Mouse (Mus musculus) kidney, embryonic 15.5 days (tissue): Measurements from ENCODE around the gene Cerkl. TPM values are rescaled to one million over a fixed set of nuclear protein-coding genes. Genes with fewer than 3 reads are reported as not detected.

ENCODE experiments used
- ATAC-seq: fragments of 200-750 bp; cut with Nextera tagmentation; replicated peaks from 2 replicates; pipeline ENCODE4 v1.8.0; 2017; ENCODE audit warnings: moderate TSS enrichment; ENCODE audit not compliant: low FRiP score
- H3K27ac ChIP-seq: fragments of 300-500 bp; sonication (generic); 2 replicates; pipeline ENCODE4 v1.5.1; 2015; ENCODE audit warnings: mild to moderate bottlenecking, inconsistent platforms
- H3K27me3 ChIP-seq: fragments of 300-500 bp; sonication (generic); 2 replicates; pipeline ENCODE4 v1.6.1; 2015; ENCODE audit warnings: inconsistent platforms
- H3K36me3 ChIP-seq: fragments of 300-500 bp; sonication (generic); 2 replicates; pipeline ENCODE4 v1.6.1; 2015; ENCODE audit warnings: inconsistent platforms
- H3K4me1 ChIP-seq: fragments of 300-500 bp; sonication (generic); 2 replicates; pipeline ENCODE4 v1.6.1; 2015; ENCODE audit warnings: inconsistent platforms
- H3K4me2 ChIP-seq: fragments of 300-500 bp; sonication (generic); 2 replicates; pipeline ENCODE4 v1.6.1; 2015; ENCODE audit warnings: moderate library complexity, mild to moderate bottlenecking, inconsistent platforms
- H3K4me3 ChIP-seq: fragments of 300-500 bp; sonication (generic); replicated peaks from 2 replicates; pipeline ENCODE4 v1.5.1; 2015; ENCODE audit warnings: mild to moderate bottlenecking, inconsistent platforms
- H3K9ac ChIP-seq: fragments of 300-500 bp; sonication (generic); 2 replicates; pipeline ENCODE4 v1.6.1; 2015; ENCODE audit warnings: mild to moderate bottlenecking, inconsistent platforms
- H3K9me3 ChIP-seq: fragments of 300-500 bp; sonication (generic); replicated peaks from 2 replicates; pipeline ENCODE4 v1.6.1; 2016; ENCODE audit warnings: inconsistent platforms
- WGBS: fragments of 180-500 bp; shearing (Covaris S2); methylation state at CpG from one replicate; pipeline ENCODE4 v1.1.7; 2015; ENCODE audit warnings: mixed read lengths; 5-methylcytosine and 5-hydroxymethylcytosine counted together
- polyA plus RNA-seq: library from polyadenylated mRNA; unstranded; fragments of >200 nt; fragmentation: Nextera tagmentation; extraction: Ambion mirVana; gene quantifications from 2 replicates; pipeline ENCODE4 v1.2.1, GENCODE M21; 2015

Cerkl gene
- 1.5 and 2.3 TPM in 2 replicates for polyA plus RNA-seq

GRCm38 (mm10) chr2:79456575-79457349 lies at the start of gene Cerkl, which contains the start of gene Neurod1:
Cerkl (minus strand) TSS chr2:79456785.
Neurod1 (minus strand) TSS chr2:79456751.
- peaks cover 28% of the 10 kb centered on the region for H3K4me1 ChIP-seq
- ATAC-seq, result peak; percentile 50
- 2% methylated on average over 39 of the region's 42 CpGs for WGBS

GRCm38 (mm10) chr2:79498990-79499755 lies 42.6 kb upstream of the Cerkl start:
- Histone ChIP-seq H3K9me3 (no peaks in the 10 kb centered on the region), H3K4me1 (no peaks in the 10 kb centered on the region), H3K27me3 (peaks cover 6% of the 10 kb centered on the region; the same call in 1 of the 2 replicates), H3K4me2 (no peak overlapping the region), H3K4me3 (no peak overlapping the region), H3K27ac (no peak overlapping the region), H3K36me3 (no peaks in the 10 kb centered on the region), H3K9ac (no peak overlapping the region)
- WGBS, result 27% methylated on average over 10 of the region's 10 CpGs
- peak; percentile 83 for ATAC-seq

More at GRCm38 (mm10) chr2:79456575-79457349, at the start of gene Cerkl, which contains the start of gene Neurod1:
- Histone ChIP-seq H3K27ac (no peak within 1 kb of the TSS), H3K4me2 (peak within 1 kb of the TSS; percentile 66), H3K9ac (no peak within 1 kb of the TSS), H3K4me3 (peak within 1 kb of the TSS; percentile 36), H3K9me3 (no peaks in the 10 kb centered on the region; the same call in 1 of the 2 replicates), H3K27me3 (peaks cover 85% of the 10 kb centered on the region), H3K36me3 (no peaks in the 10 kb centered on the region)

DNA sequence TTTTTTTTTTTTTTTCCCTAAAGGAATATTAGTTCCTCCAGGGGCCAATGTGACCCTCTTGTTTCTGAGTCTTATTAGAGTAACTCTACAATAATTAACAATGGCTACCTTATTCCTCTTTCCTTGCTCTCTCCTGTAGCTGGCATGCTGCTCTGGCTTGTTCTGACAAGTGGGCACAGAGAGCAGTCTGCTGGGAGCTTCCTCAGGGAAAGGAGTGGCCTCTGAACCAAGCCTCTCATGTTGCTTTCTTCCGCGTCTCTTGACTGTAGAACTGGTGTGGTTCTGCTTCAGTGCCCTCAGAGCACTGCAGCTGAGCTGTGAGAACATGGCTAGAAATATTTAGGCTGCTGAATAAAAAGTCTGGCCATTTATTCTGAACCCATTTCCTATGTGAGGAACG lies 28.5 kb upstream of the Cerkl start:
- 54% methylated on average over 3 of the region's 3 CpGs for WGBS
- H3K36me3 ChIP-seq, result no peaks in the 10 kb centered on the region
- no peak overlapping the region for H3K4me2 ChIP-seq
- H3K27me3 ChIP-seq, result no peaks in the 10 kb centered on the region
- ATAC-seq, result peak; percentile 82
- H3K4me3 ChIP-seq, result no peak overlapping the region
- no peak overlapping the region for H3K27ac ChIP-seq
- H3K4me1 ChIP-seq, result no peaks in the 10 kb centered on the region
- H3K9me3 ChIP-seq, result no peaks in the 10 kb centered on the region
- H3K9ac ChIP-seq, result no peak overlapping the region

DNA sequence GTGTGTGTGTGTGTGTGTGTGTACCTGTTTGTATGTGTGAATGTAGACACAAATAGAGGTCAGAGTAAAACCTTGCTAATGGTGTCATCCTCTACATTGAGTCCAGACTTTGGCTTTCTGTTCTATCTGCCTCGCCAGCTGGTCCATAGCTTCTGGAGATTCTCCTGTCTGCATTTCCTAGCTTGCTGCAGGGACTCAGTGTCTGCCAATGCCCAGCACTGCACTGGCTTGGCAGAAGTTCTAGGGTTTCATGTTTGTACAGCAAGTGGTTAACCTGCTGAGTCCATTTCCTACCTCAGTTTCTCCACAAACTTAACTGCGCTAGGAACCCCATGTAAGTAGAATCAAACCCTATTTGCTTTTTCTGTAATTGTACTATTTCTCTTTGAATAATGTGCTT lies 25.9 kb upstream of the Cerkl start:
- no peaks in the 10 kb centered on the region for H3K4me1 ChIP-seq
- no peak for ATAC-seq
- no peak overlapping the region for H3K4me3 ChIP-seq
- no peaks in the 10 kb centered on the region for H3K9me3 ChIP-seq
- no peak overlapping the region for H3K9ac ChIP-seq
- no peaks in the 10 kb centered on the region for H3K27me3 ChIP-seq
- H3K4me2 ChIP-seq, result no peak overlapping the region
- H3K27ac ChIP-seq, result no peak overlapping the region
- 89% methylated on average over 2 of the region's 2 CpGs for WGBS
- H3K36me3 ChIP-seq, result no peaks in the 10 kb centered on the region

- Histone ChIP-seq H3K9me3 (no peaks in the 10 kb centered on the region; the same call in 1 of the 2 replicates), H3K4me2 (no peak overlapping the region), H3K4me3 (no peak overlapping the region), H3K27me3 (peaks cover 57% of the 10 kb centered on the region), H3K4me1 (peaks cover 11% of the 10 kb centered on the region), H3K27ac (no peak overlapping the region), H3K36me3 (no peaks in the 10 kb centered on the region), H3K9ac (no peak overlapping the region)
- no peak for ATAC-seq
- WGBS, result 83% methylated on average over 4 of the region's 4 CpGs
Measured at GRCm38 (mm10) chr2:79462411-79462810, 5.8 kb upstream of the Cerkl start.

DNA sequence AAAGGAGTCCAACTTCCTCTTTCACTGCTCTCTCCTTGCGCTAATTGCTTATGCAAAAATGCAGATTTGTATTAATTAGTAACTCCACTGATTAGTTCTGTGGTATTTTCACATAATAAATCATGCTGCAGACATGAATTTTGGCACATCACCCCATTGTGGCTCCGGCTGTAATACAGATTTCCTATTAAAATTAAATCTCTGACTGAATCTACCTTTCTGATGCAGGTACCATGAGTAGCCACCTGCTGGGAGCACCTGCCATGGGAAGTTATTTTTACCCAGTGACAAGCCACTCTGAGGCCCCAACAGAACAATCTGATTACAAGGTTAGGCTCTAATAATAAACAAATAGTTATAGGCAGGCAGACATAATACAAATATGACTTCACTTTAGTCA lies 5.3 kb upstream of the Cerkl start:
- no peak overlapping the region for H3K4me2 ChIP-seq
- H3K9me3 ChIP-seq, result no peaks in the 10 kb centered on the region; the same call in 1 of the 2 replicates
- H3K9ac ChIP-seq, result no peak overlapping the region
- peaks cover 14% of the 10 kb centered on the region for H3K4me1 ChIP-seq
- WGBS, result 79% methylated on average over 2 of the region's 2 CpGs
- no peak overlapping the region for H3K27ac ChIP-seq
- no peaks in the 10 kb centered on the region for H3K36me3 ChIP-seq
- H3K4me3 ChIP-seq, result no peak overlapping the region
- H3K27me3 ChIP-seq, result peaks cover 62% of the 10 kb centered on the region
- ATAC-seq, result no peak

GRCm38 (mm10) chr2:79460586-79460985 lies 4.0 kb upstream of the Cerkl start:
- Histone ChIP-seq H3K4me1 (peaks cover 19% of the 10 kb centered on the region), H3K9me3 (no peaks in the 10 kb centered on the region; the same call in 1 of the 2 replicates), H3K4me3 (no peak overlapping the region), H3K27me3 (peaks cover 75% of the 10 kb centered on the region), H3K36me3 (no peaks in the 10 kb centered on the region), H3K4me2 (no peak overlapping the region), H3K27ac (no peak overlapping the region), H3K9ac (no peak overlapping the region)
- ATAC-seq, result no peak
- WGBS, result 1% methylated on average over 2 of the region's 2 CpGs

DNA sequence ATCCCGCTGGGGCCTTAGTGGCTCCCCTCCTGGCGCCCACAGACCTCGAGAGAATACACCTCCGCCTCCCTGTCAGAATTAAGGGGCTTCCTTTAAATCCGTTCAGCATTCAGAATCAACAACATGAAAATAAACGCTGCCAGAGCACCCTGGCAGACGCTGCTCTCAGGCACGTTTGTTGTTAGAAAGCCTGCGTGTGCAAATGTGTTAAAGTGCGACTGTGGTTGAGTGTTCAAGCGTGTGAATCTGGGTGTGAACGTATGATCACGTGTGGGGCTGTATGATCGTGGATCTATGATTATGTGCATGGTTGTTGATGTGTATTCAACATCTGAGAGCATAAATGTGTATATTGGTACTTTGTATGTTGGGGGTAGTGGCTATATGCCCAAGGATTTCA lies 3.5 kb upstream of the Cerkl start:
- Histone ChIP-seq H3K4me1 (peaks cover 19% of the 10 kb centered on the region), H3K9me3 (no peaks in the 10 kb centered on the region; the same call in 1 of the 2 replicates), H3K27me3 (peaks cover 80% of the 10 kb centered on the region), H3K9ac (no peak overlapping the region), H3K4me2 (no peak overlapping the region), H3K36me3 (no peaks in the 10 kb centered on the region), H3K27ac (no peak overlapping the region), H3K4me3 (no peak overlapping the region)
- WGBS, result 8% methylated on average over 14 of the region's 14 CpGs
- no peak for ATAC-seq

GRCm38 (mm10) chr2:79459061-79460045 lies 2.8 kb upstream of the Cerkl start:
- peak; percentile 15; the same call in 1 of the 2 replicates for ATAC-seq
- Histone ChIP-seq H3K9me3 (no peaks in the 10 kb centered on the region; the same call in 1 of the 2 replicates), H3K4me2 (peak overlapping the region; percentile 30), H3K27me3 (peaks cover 88% of the 10 kb centered on the region), H3K4me3 (peak overlapping the region; percentile 11; the same call in 1 of the 2 replicates), H3K9ac (no peak overlapping the region), H3K4me1 (peaks cover 21% of the 10 kb centered on the region), H3K36me3 (no peaks in the 10 kb centered on the region), H3K27ac (no peak overlapping the region)
- 1% methylated on average over 44 of the region's 44 CpGs for WGBS

- no peaks in the 10 kb centered on the region; the same call in 1 of the 2 replicates for H3K9me3 ChIP-seq
- 26% methylated on average over 3 of the region's 3 CpGs for WGBS
- no peak overlapping the region for H3K9ac ChIP-seq
- no peak for ATAC-seq
- H3K4me1 ChIP-seq, result peaks cover 28% of the 10 kb centered on the region
- H3K36me3 ChIP-seq, result no peaks in the 10 kb centered on the region
- no peak overlapping the region for H3K4me2 ChIP-seq
- H3K4me3 ChIP-seq, result no peak overlapping the region
- H3K27me3 ChIP-seq, result peaks cover 90% of the 10 kb centered on the region
- no peak overlapping the region for H3K27ac ChIP-seq
Measured at GRCm38 (mm10) chr2:79457932-79458331, 1.3 kb upstream of the Cerkl start.

- Histone ChIP-seq H3K4me3 (no peak overlapping the region), H3K36me3 (no peaks in the 10 kb centered on the region), H3K27ac (no peak overlapping the region), H3K4me1 (peaks cover 28% of the 10 kb centered on the region), H3K27me3 (peaks cover 88% of the 10 kb centered on the region), H3K9ac (no peak overlapping the region), H3K4me2 (no peak overlapping the region), H3K9me3 (no peaks in the 10 kb centered on the region; the same call in 1 of the 2 replicates)
- WGBS, result 57% methylated on average over 3 of the region's 3 CpGs
- no peak for ATAC-seq
Measured at GRCm38 (mm10) chr2:79457434-79457833, 849 bp upstream of the Cerkl start.
